Mouse (Mus musculus) brain, embryonic 18.5 days (tissue): ENCODE measurements around the gene Gm28036.

Experiments used
- DNase-seq: peaks from one replicate; pipeline ENCODE4 v3.0.0-alpha.2; 2012; ENCODE audit warnings: low read depth, low spot score

Gm28036 gene

DNA sequence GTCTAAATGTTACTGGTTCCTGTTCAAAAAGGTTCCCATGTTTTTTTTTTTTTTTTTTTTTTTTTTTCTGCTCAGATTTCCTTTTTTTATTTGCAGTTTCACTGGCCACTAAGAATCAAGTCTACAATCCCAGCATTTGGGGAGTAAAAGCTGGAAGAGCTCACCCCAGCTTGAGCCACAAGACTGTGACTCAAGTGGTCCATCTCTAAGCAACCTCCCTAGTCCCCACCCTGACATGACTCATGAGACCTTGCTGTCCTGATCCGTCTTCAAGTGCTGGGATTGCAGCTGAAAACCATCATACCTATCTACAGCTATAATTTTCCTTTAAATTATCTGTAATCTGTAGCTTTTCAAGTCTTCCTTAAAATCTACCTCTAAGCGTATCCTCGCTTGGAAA, 42.4 kb downstream of the Gm28036 start:
- no peak for DNase-seq

DNA sequence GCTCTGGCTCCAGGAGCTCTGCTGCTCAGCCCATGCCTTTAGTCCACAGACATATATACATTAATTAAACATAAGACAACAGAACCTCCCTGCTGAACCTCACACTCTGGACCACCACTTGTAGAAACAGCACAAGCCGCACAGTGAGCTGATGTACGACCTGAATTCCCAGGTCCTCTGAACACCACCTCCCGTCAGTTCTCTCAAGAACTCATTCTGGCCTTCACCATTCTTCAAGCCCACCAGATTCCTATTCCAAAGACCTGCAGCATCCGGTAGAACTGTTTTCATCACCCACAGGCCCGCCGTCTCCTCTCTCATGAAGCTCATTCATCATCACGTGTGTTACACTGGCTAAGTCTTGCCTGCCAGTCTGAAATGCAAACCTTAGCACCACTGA, 46.5 kb downstream of the Gm28036 start:
- no peak for DNase-seq

DNA sequence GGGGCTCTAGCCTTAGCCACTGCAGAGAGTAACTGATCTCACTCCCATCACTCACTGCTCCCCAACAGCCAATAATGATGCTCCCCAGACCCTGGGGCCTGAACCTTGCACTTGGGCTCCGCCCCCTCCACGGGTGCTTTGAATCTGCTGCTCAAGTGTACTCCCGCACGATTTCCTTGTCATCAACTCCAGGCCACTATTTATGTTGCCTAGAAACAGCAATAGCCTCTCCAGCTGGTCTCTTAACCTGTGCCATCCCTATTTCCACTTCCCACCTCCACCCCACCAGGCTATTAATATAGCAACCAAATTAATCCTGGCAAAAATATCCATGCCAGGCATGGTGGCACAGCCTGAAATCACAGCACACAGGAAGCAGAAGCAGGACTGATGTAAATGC, 47.2 kb downstream of the Gm28036 start:
- no peak for DNase-seq

DNA sequence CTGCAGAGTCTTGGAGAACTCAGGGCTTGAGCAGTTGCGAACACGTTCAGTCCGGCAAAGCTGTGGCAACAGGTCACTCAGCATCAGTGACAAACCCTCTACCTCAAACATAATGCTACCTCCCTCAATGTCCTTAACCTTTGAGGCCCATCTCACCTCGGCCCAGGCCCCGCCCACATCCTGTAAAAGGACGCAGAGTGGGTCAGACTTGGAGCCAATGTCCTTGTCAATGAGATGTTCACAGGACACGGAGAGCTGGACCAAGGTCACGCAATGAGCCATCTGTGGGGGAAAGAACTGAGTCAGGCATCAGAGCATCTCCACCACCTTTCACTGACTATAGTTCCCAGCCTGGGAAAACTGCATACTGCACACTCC, 47.7 kb downstream of the Gm28036 start:
- no peak for DNase-seq

DNA sequence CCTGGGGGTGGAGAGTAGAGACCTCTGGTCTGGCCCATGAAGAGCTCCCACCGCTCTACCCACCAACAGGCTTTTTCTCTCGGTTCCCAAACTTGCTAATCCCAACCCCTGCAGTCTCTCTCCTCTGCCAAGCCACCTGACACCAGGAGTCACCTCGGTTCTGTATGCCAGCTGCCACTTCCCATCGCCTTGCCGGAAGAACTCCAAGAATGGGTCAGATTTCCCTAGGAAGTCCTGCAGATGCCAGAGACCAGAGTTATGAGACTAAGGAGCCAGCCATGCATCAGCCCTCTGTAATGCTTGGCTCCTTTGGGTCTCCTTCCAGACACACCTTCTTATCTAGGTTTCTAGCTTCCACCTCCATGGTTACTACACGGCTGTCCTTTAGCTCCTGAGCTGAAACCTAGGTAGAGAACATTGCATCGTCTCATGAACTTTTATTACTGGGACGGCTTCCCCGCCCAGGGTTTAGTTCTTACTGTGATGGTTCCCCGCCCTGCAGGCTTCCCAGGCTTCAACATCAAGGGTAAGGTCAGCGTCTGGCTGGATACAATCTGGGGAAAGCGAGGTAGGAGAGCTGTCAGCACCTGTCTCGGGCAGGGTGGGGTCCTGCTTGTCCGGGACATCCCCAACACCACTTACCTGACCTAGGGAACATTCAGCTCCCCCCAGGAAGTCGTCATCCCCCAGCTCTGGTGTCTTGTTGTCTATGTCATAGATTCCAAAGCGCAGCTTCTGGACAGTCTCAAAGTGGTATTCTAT, 48.3 kb downstream of the Gm28036 start:
- DNase-seq, result no peak

DNA sequence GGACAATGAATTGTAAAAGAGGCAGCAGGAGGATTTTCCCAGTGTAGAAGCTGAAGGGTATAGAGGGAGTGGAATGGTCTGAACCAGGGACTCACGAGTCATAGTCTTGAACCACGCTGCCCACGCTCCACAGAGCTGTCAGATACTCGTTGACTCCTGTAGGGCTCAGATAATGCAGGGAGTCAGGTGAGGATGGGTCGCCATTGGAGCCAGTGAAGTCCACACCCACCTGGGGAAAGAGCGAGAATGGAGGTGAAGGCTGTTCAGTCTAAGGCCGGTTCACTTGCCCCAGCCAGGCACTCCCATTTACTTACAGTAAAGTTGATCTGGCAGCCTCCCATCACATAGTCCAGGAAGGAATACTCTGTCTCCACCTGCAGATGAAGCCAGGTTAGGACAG, 49.4 kb downstream of the Gm28036 start:
- no peak for DNase-seq

DNA sequence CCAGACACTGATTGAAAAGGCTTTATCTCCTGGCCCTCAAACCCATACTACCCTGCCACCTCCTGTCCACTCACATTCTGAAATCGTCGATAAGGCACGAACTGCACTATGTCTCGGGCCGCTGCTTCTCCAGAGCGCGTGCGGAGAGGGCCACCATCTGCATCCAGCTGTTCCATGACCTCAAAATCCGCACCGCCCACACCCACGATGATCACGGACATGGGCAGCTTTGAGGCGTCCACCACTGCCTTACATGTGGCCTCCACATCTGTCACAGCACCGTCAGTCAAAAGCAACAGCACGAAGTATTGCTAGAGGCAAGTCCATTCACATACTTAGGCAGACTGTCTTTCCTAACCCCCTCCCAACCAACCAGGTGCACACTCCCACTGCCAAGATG, 53.2 kb downstream of the Gm28036 start:
- DNase-seq, result no peak

DNA sequence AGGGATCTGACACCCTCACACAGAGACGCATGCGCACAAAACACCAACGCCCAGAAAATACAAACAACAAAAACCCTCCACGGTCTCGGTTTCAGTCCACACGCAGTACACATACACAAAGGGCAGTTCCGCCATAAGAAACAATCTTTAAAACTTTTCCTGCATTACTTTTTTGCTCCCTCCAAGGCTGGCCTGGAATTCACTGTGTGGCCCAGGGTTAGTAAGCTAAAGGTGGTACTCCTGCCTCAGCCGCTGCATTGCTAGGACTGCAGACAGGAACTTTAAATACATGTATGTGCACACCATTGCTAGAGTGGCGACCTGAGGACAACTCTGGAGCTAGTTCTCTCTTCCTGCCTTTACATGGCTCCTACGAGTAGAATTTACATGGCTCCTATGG, 55.7 kb downstream of the Gm28036 start:
- DNase-seq, result no peak

DNA sequence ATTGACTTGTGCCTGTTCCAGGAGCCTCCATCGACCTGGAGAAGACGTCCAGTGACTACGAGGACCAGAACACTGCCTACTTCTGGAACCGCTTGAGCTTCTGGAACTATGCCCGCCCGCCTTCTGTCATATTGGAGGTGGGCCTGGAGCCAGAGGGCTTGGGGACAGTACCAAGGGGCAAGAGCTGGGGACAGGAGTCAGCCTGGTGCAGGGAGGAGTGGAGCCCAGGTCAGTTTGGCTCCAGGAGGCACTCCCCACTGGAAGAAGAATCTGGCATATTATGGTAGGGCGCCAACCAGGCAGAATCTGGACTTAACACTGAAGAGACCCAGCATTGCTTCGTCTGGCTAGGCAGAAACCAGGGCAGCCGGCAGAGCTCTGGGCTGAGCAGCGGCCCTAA, 59.0 kb downstream of the Gm28036 start:
- DNase-seq, result no peak

DNA sequence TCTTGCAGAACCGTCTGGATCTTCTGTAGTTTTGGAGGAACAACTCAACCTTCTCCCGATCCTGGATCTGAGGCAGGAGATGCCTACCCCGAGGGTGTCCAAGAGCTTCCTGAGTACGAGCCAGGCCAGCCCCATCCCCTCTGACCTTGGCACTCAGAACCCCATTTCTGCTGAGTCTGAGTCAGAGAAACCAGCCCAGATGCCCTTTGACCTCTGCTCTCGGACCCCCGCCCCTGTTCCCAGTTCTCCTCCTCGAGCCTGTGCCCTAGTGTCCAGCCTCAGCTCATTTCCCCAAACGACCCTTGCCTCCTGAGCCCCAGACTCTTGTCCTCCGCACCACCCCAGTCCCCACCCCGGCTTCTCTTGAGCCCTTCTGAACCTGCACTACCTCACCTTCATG, 60.8 kb downstream of the Gm28036 start:
- no peak for DNase-seq

DNA sequence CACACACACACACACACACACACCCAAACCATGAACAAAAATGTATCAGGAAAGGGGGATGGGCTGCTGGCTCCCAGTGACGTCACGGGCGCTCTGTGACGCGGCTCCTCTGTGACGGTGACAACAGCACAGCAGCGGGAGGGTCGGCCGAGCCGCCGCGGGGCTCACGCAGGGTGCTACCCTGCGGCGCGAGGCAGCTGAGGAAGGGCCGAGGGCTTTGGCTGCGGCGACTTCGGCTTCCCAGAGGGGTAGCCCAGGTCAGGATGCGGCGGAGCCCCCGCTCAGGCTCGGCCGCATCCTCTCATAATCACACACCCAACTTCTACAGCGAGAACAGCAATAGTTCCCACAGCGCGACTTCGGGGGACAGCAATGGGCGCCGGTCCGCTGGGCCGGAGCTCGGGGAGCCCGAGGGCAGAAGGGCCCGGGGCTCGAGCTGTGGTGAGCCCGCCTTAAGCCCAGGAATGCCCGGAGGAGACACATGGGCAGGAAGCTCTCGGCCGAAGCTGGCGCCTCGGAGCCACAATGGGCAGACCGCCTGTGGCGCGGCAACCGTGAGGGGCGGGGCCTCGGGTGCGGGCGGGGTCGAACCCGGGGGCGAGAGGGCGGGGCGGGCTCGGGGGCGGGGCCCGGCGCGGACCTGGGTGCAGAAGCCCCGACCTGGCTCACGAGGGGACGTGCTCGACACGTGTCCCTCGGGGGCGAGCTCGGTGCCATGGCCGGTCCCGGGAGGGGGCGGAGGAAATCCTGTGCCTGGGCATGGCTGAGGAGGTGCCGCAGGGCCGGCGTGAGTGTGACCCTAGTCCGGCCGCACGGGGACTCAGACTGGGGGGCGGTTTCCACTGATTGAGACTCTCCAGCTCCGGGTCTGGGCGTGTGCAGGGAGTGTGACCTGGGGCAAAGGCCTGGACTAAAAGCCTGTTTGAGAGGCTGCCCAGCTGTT, 61.5 kb downstream of the Gm28036 start, which contains the start of gene Spag4:
Gene Spag4 (plus strand): TSS at position 77 of the 943 bp plus-strand sequence.
- peak; percentile 24 for DNase-seq

DNA sequence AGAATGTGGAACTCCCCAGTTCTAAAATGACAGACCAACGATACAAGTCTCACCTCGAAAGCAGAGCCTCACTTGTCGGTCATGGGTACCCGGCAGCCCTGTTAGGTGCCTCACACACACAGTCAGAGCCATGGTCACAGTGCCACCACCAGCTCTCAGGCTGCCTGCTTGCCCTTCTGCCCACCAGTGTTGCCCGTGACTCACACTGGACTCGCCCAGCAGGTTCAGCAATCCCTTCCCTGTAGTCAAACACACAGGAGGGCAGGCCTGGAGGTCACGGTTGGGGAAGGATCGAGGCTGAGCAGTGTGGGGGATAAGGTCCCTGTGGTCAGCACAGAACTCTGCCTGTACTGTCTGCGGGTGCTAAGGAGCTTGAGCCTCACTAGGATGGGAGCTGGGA, 74.1 kb downstream of the Gm28036 start, which contains the start of gene Fer1l4:
Gene Fer1l4 (minus strand): TSS at position 132 of the 400 bp plus-strand sequence.
- DNase-seq, result no peak

DNA sequence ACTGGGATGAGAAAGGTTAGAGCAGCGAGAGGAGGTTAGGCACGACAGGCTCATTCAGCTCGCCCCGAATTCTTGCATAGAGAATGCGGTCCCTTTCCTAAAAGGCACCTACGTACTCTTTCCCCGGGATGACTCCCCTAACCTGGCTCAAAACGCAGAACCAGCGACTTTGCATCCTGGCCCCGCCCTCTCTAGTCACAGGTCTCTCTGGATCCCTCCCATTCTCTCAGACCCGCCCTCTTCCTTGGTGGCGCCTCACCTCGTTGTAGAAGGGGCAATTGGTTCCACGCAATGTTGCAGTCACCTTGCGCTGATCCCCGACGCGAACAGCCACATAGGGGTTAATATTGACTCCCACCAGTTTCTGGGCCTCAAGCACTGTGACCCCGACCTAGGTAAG, 79.0 kb downstream of the Gm28036 start:
- DNase-seq, result no peak

DNA sequence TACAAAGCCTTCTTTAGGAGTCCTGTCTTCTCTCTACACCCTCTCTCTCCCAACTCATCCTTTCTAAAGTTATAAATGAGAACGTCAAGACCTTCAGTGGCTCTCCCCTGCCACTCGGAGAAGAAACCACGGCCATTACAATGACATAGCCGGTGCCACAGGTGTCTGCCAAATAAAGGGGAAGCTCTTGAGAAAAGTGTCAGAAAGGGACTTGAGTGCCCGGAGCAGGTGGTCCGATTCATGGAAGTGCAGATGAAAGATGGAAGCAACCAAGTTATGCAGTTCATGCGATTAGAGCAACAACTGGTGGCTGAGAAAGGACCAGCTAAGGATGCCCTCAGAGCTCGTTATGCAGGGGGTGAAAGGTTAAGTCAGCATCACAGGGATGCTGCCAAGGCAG, 84.0 kb downstream of the Gm28036 start:
- no peak for DNase-seq

DNA sequence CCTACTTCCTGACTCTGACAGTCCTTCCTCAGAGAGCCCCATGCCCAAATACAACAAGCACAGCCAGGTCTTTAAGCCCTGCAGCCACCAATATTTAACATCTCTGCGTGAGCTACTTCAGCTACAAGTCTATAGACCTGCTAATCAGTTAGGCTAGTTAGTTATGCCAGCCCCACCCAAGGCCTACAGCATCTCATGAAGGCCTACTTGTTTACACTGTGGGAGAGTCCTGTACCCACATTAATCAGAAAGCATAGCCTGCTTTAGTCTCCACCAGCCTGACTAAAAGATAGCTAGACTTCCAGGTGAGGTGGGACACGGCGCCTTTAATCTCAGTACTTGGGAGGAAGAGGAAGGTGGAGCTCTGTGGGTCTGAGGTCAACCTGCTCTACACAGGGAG, 87.5 kb downstream of the Gm28036 start:
- DNase-seq, result no peak

DNA sequence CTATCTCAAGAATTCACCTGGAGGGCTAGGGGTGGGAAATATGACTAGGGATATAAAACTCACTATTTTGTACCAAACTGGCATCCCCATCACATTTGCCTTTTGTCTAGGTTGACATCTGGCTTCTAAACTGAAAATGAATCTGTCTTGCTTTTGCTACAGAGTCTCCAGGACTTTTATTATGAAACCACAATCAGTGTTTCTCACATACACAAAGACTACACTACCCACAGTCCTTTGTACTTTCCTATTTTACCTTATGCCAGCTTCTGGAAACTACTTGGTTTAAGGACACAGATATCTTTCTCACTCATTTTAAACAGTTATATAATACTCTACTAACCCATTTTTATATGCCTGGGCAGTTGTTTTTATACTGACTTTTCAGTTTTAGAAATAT, 101.4 kb downstream of the Gm28036 start:
- no peak for DNase-seq
